Mouse (Mus musculus) heart, embryonic 13.5 days (tissue): ENCODE measurements at regions not wholly inside any gene's neighbourhood (a gene's known extent, or its start where the extent isn't known, plus 50 kb on each side); places are given as distances from the start of the nearest gene placed in this dataset.

Source experiments
- ATAC-seq: fragments of 200-750 bp; cut with Nextera tagmentation; 2 replicates; pipeline ENCODE4 v1.8.0; 2017; ENCODE audit warnings: moderate TSS enrichment; ENCODE audit not compliant: insufficient number of reproducible peaks, low FRiP score, low TSS enrichment; ENCODE audit errors: extremely low read depth
- H3K27ac ChIP-seq: fragments of 300-500 bp; sonication (generic); replicated peaks from 2 replicates; pipeline ENCODE4 v1.5.1; 2015; ENCODE audit warnings: moderate library complexity, mild to moderate bottlenecking, inconsistent platforms
- H3K27me3 ChIP-seq: fragments of 300-500 bp; sonication (generic); replicated peaks from 2 replicates; pipeline ENCODE4 v1.6.1; 2015; ENCODE audit warnings: mild to moderate bottlenecking, inconsistent platforms
- H3K36me3 ChIP-seq: fragments of 300-500 bp; sonication (generic); 2 replicates; pipeline ENCODE4 v1.6.1; 2015; ENCODE audit warnings: mild to moderate bottlenecking, inconsistent platforms
- H3K4me1 ChIP-seq: fragments of 300-500 bp; sonication (generic); 2 replicates; pipeline ENCODE4 v1.6.1; 2015; ENCODE audit warnings: inconsistent platforms
- H3K4me2 ChIP-seq: fragments of 300-500 bp; sonication (generic); 2 replicates; pipeline ENCODE4 v1.6.1; 2015; ENCODE audit warnings: inconsistent platforms, mild to moderate bottlenecking, moderate library complexity
- H3K4me3 ChIP-seq: fragments of 300-500 bp; sonication (generic); 2 replicates; pipeline ENCODE4 v1.5.1; 2015; ENCODE audit warnings: moderate library complexity, mild to moderate bottlenecking, inconsistent platforms
- H3K9ac ChIP-seq: fragments of 300-500 bp; sonication (generic); 2 replicates; pipeline ENCODE4 v1.6.1; 2015; ENCODE audit warnings: inconsistent platforms, mild to moderate bottlenecking, moderate library complexity
- H3K9me3 ChIP-seq: fragments of 300-500 bp; sonication (generic); 2 replicates; pipeline ENCODE4 v1.6.1; 2016; ENCODE audit warnings: inconsistent platforms
- WGBS: fragments of 180-500 bp; shearing (Covaris S2); methylation state at CpG from one replicate; pipeline ENCODE4 v1.1.7; 2015; ENCODE audit warnings: mixed read lengths; 5-methylcytosine and 5-hydroxymethylcytosine counted together

- no peak overlapping the region for H3K4me2 ChIP-seq
- no peaks in the 10 kb centered on the region for H3K27me3 ChIP-seq
- WGBS = 40% methylated on average over 3 of the region's 3 CpGs
- no peaks in the 10 kb centered on the region for H3K9me3 ChIP-seq
- peak overlapping the region; percentile 59 for H3K27ac ChIP-seq
- ATAC-seq = no peak
- peaks cover 16% of the 10 kb centered on the region for H3K4me1 ChIP-seq
- no peaks in the 10 kb centered on the region for H3K36me3 ChIP-seq
- H3K9ac ChIP-seq = no peak overlapping the region
- H3K4me3 ChIP-seq = no peak overlapping the region
These were observed 437.6 kb upstream of the Nox3 start for GRCm38 (mm10) chr17:4133678-4134077.

GRCm38 (mm10) chr17:4163502-4163901, 467.4 kb upstream of the Nox3 start:
- Histone ChIP-seq H3K9ac (no peak overlapping the region), H3K4me2 (no peak overlapping the region), H3K4me3 (no peak overlapping the region), H3K9me3 (no peaks in the 10 kb centered on the region), H3K27ac (no peak overlapping the region), H3K36me3 (no peaks in the 10 kb centered on the region), H3K27me3 (no peaks in the 10 kb centered on the region), H3K4me1 (no peaks in the 10 kb centered on the region)
- 81% methylated on average over 2 of the region's 2 CpGs for WGBS
- ATAC-seq = no peak

- peak overlapping the region; percentile 24; the same call in 1 of the 2 replicates for H3K4me2 ChIP-seq
- no peaks in the 10 kb centered on the region for H3K36me3 ChIP-seq
- no peaks in the 10 kb centered on the region for H3K9me3 ChIP-seq
- 20% methylated on average over 4 of the region's 4 CpGs for WGBS
- peaks cover 29% of the 10 kb centered on the region for H3K4me1 ChIP-seq
- H3K27ac ChIP-seq = peak overlapping the region; percentile 80
- no peak overlapping the region for H3K4me3 ChIP-seq
- ATAC-seq = peak; percentile 66; the same call in 1 of the 2 replicates
- no peak overlapping the region for H3K9ac ChIP-seq
- H3K27me3 ChIP-seq = no peaks in the 10 kb centered on the region
These were observed 477.9 kb upstream of the Nox3 start for GRCm38 (mm10) chr17:4173951-4174361.

- H3K27ac ChIP-seq = peak overlapping the region; percentile 80
- 60% methylated on average over 9 of the region's 9 CpGs for WGBS
- H3K4me3 ChIP-seq = no peak overlapping the region
These were observed 478.9 kb upstream of the Nox3 start for GRCm38 (mm10) chr17:4175006-4175405.

GRCm38 (mm10) chr17:4176524-4176923, 480.5 kb upstream of the Nox3 start:
- Histone ChIP-seq H3K36me3 (no peaks in the 10 kb centered on the region), H3K27me3 (no peaks in the 10 kb centered on the region), H3K4me1 (peaks cover 29% of the 10 kb centered on the region), H3K27ac (no peak overlapping the region), H3K4me2 (no peak overlapping the region), H3K9ac (no peak overlapping the region), H3K4me3 (no peak overlapping the region), H3K9me3 (no peaks in the 10 kb centered on the region)
- 71% methylated on average over 3 of the region's 3 CpGs for WGBS
- ATAC-seq = no peak

More at GRCm38 (mm10) chr17:4175006-4175405, 478.9 kb upstream of the Nox3 start:
- no peak for ATAC-seq
- H3K9me3 ChIP-seq = no peaks in the 10 kb centered on the region
- no peak overlapping the region for H3K9ac ChIP-seq
- H3K27me3 ChIP-seq = no peaks in the 10 kb centered on the region
- no peak overlapping the region for H3K4me2 ChIP-seq
- peaks cover 29% of the 10 kb centered on the region for H3K4me1 ChIP-seq
- H3K36me3 ChIP-seq = no peaks in the 10 kb centered on the region

- WGBS = 69% methylated on average over 9 of the region's 9 CpGs
- no peak for ATAC-seq
- peaks cover 29% of the 10 kb centered on the region for H3K4me1 ChIP-seq
- no peak overlapping the region for H3K9ac ChIP-seq
- H3K27me3 ChIP-seq = no peaks in the 10 kb centered on the region
- no peak overlapping the region for H3K4me3 ChIP-seq
- no peaks in the 10 kb centered on the region for H3K9me3 ChIP-seq
- H3K27ac ChIP-seq = no peak overlapping the region
- no peaks in the 10 kb centered on the region for H3K36me3 ChIP-seq
- no peak overlapping the region for H3K4me2 ChIP-seq
These were observed 481.6 kb upstream of the Nox3 start for GRCm38 (mm10) chr17:4177485-4178150.

GRCm38 (mm10) chr17:4179271-4179670, 483.2 kb upstream of the Nox3 start:
- Histone ChIP-seq H3K36me3 (no peaks in the 10 kb centered on the region), H3K4me1 (peaks cover 15% of the 10 kb centered on the region), H3K9ac (no peak overlapping the region), H3K27ac (no peak overlapping the region), H3K4me2 (no peak overlapping the region), H3K9me3 (no peaks in the 10 kb centered on the region), H3K27me3 (no peaks in the 10 kb centered on the region), H3K4me3 (no peak overlapping the region)
- ATAC-seq = no peak
- 48% methylated on average over 1 of the region's 1 CpGs for WGBS

- Histone ChIP-seq H3K36me3 (no peaks in the 10 kb centered on the region), H3K27ac (no peak overlapping the region), H3K9ac (no peak overlapping the region), H3K27me3 (no peaks in the 10 kb centered on the region), H3K4me3 (no peak overlapping the region), H3K4me1 (peaks cover 4% of the 10 kb centered on the region; the same call in 1 of the 2 replicates), H3K4me2 (no peak overlapping the region), H3K9me3 (no peaks in the 10 kb centered on the region)
- ATAC-seq = no peak
- 86% methylated on average over 1 of the region's 1 CpGs for WGBS
These were observed 486.0 kb upstream of the Nox3 start for GRCm38 (mm10) chr17:4182106-4182505.

GRCm38 (mm10) chr17:4186802-4187201, 490.7 kb upstream of the Nox3 start:
- Histone ChIP-seq H3K9me3 (no peaks in the 10 kb centered on the region), H3K4me2 (no peak overlapping the region), H3K4me3 (no peak overlapping the region), H3K27me3 (no peaks in the 10 kb centered on the region), H3K9ac (no peak overlapping the region), H3K36me3 (no peaks in the 10 kb centered on the region), H3K4me1 (peaks cover 4% of the 10 kb centered on the region; the same call in 1 of the 2 replicates), H3K27ac (no peak overlapping the region)
- 58% methylated on average over 9 of the region's 9 CpGs for WGBS
- no peak for ATAC-seq

- H3K9ac ChIP-seq = no peak overlapping the region
- no peak overlapping the region for H3K4me3 ChIP-seq
- H3K4me2 ChIP-seq = no peak overlapping the region
- H3K27me3 ChIP-seq = no peaks in the 10 kb centered on the region
- H3K9me3 ChIP-seq = no peaks in the 10 kb centered on the region
- 77% methylated on average over 4 of the region's 4 CpGs for WGBS
- H3K4me1 ChIP-seq = peaks cover 4% of the 10 kb centered on the region; the same call in 1 of the 2 replicates
- H3K27ac ChIP-seq = no peak overlapping the region
- no peak for ATAC-seq
- H3K36me3 ChIP-seq = no peaks in the 10 kb centered on the region
These were observed 491.5 kb upstream of the Nox3 start for GRCm38 (mm10) chr17:4187606-4188005.

GRCm38 (mm10) chr17:4196793-4197448, 500.9 kb upstream of the Nox3 start:
- no peak overlapping the region for H3K4me3 ChIP-seq
- no peak for ATAC-seq
- H3K9me3 ChIP-seq = no peaks in the 10 kb centered on the region
- no peaks in the 10 kb centered on the region for H3K36me3 ChIP-seq
- WGBS = 74% methylated on average over 8 of the region's 8 CpGs
- no peak overlapping the region for H3K4me2 ChIP-seq
- H3K9ac ChIP-seq = no peak overlapping the region
- H3K27me3 ChIP-seq = no peaks in the 10 kb centered on the region
- H3K27ac ChIP-seq = no peak overlapping the region
- H3K4me1 ChIP-seq = peaks cover 9% of the 10 kb centered on the region; the same call in 1 of the 2 replicates

- H3K27ac ChIP-seq = no peak overlapping the region
- no peak overlapping the region for H3K4me2 ChIP-seq
- H3K9ac ChIP-seq = no peak overlapping the region
- H3K4me3 ChIP-seq = no peak overlapping the region
- H3K4me1 ChIP-seq = peaks cover 9% of the 10 kb centered on the region; the same call in 1 of the 2 replicates
- H3K36me3 ChIP-seq = no peaks in the 10 kb centered on the region
- ATAC-seq = no peak
- no peaks in the 10 kb centered on the region for H3K9me3 ChIP-seq
- no peaks in the 10 kb centered on the region for H3K27me3 ChIP-seq
- 65% methylated on average over 3 of the region's 3 CpGs for WGBS
These were observed 501.9 kb upstream of the Nox3 start for GRCm38 (mm10) chr17:4198001-4198400.
